Mouse (Mus musculus) right cerebral cortex, postnatal 25 days (tissue): ENCODE measurements around the gene Dhx32.
A peak's percentile ranks its signal among the peaks of the same experiment; 100 is the strongest.

Experiments
- DNase-seq: peaks from one replicate; pipeline ENCODE4 v3.0.0; 2022

Dhx32 gene

GRCm38 (mm10) chr7:133782717-133783435 is at the start of gene Dhx32:
Dhx32 (minus strand) TSS chr7:133782726.
- DNase-seq, result no peak

- no peak for DNase-seq
Observed at GRCm38 (mm10) chr7:133829579-133829978, 47.1 kb upstream of the Dhx32 start.

GRCm38 (mm10) chr7:133828514-133828913 is 46.0 kb upstream of the Dhx32 start:
- no peak for DNase-seq

GRCm38 (mm10) chr7:133824579-133824978 is 42.1 kb upstream of the Dhx32 start:
- DNase-seq, result no peak

GRCm38 (mm10) chr7:133823751-133824150 is 41.2 kb upstream of the Dhx32 start:
- no peak for DNase-seq

- DNase-seq, result no peak
Observed at GRCm38 (mm10) chr7:133813331-133813730, 30.8 kb upstream of the Dhx32 start.

GRCm38 (mm10) chr7:133812927-133813326 is 30.4 kb upstream of the Dhx32 start:
- DNase-seq, result no peak

GRCm38 (mm10) chr7:133805614-133806175 is 23.2 kb upstream of the Dhx32 start:
- peak; percentile 60 for DNase-seq

- no peak for DNase-seq
Observed at GRCm38 (mm10) chr7:133801823-133802222, 19.3 kb upstream of the Dhx32 start.

GRCm38 (mm10) chr7:133799928-133800327 is 17.4 kb upstream of the Dhx32 start:
- DNase-seq, result no peak

GRCm38 (mm10) chr7:133794720-133795119 is 12.2 kb upstream of the Dhx32 start:
- no peak for DNase-seq

- peak; percentile 23 for DNase-seq
Observed at GRCm38 (mm10) chr7:133793248-133794131, 11.0 kb upstream of the Dhx32 start.

- no peak for DNase-seq
Observed at GRCm38 (mm10) chr7:133792771-133793170, 10.2 kb upstream of the Dhx32 start.

- DNase-seq, result no peak
Observed at GRCm38 (mm10) chr7:133790608-133791229, 8.2 kb upstream of the Dhx32 start.

GRCm38 (mm10) chr7:133790171-133790570 is 7.6 kb upstream of the Dhx32 start:
- DNase-seq, result no peak

- DNase-seq, result no peak
Observed at GRCm38 (mm10) chr7:133788147-133788546, 5.6 kb upstream of the Dhx32 start.

- no peak for DNase-seq
Observed at GRCm38 (mm10) chr7:133787571-133787970, 5.0 kb upstream of the Dhx32 start.

- DNase-seq, result no peak
Observed at GRCm38 (mm10) chr7:133781991-133782390, 535 bp downstream of the Dhx32 start.

- no peak for DNase-seq
Observed at GRCm38 (mm10) chr7:133781583-133781982, 943 bp downstream of the Dhx32 start.

GRCm38 (mm10) chr7:133776626-133776996 is 5.9 kb downstream of the Dhx32 start, which contains the start of gene Fank1:
Fank1 (plus strand) TSS chr7:133776861.
- DNase-seq, result peak; percentile 88

GRCm38 (mm10) chr7:133775796-133776625 is 6.5 kb downstream of the Dhx32 start:
- DNase-seq, result peak; percentile 26

- DNase-seq, result no peak
Observed at GRCm38 (mm10) chr7:133775179-133775578, 7.3 kb downstream of the Dhx32 start.
